Mouse (Mus musculus): ENCODE measurements around the gene Slc25a35. TPM values are rescaled to one million over a fixed set of nuclear protein-coding genes. Genes with fewer than 3 reads are reported as not detected.
"Not testable (repeated sequence)": the region's sequence is repeated elsewhere in the genome, so short reads cannot be mapped to it uniquely, and the experiment has no call there.

Slc25a35 gene
- total and polyA plus RNA-seq, 3 experiments, result 3.3 to 4.9 TPM; not detected in 1

GRCm38 (mm10) chr11:68961596-68961995 lies 6.3 kb upstream of the Slc25a35 start:
- TF ChIP-seq EP300 (IDR thresholded peaks at IDR 0.05; ENCODE audit: low read depth in 1 of 2, low read length in 2 of 2) (no peak), MAZ (IDR thresholded peaks at IDR 0.05; ENCODE audit: low read depth, low read length) (no peak), ZNF384 (IDR thresholded peaks at IDR 0.05; ENCODE audit: low read depth, low read length) (no peak), TAL1 (IDR thresholded peaks at IDR 0.05; ENCODE audit: low read length) (no peak), POLR2AphosphoS5 (IDR thresholded peaks at IDR 0.05; ENCODE audit: borderline replicate concordance, low read depth, low read length) (no peak), SMC3 (IDR thresholded peaks at IDR 0.05; ENCODE audit: low read depth, low read length) (no peak), USF2 (IDR thresholded peaks at IDR 0.05; ENCODE audit: borderline replicate concordance in 1 of 2, insufficient read depth in 1 of 2, low read depth in 1 of 2, low read length in 2 of 2) (no peak), UBTF (IDR thresholded peaks at IDR 0.05; ENCODE audit: borderline replicate concordance, insufficient read depth, low read depth, low read length) (no peak), RAD21 (IDR thresholded peaks at IDR 0.05; ENCODE audit: low read depth, low read length) (no peak), ETS1 (IDR thresholded peaks at IDR 0.05; ENCODE audit: low read depth, low read length) (no peak), MAFK (IDR thresholded peaks at IDR 0.05; ENCODE audit: borderline replicate concordance, low read depth, low read length) (no peak), TCF12 (IDR thresholded peaks at IDR 0.05; ENCODE audit: low read depth, low read length) (no peak), CTCF (IDR thresholded peaks at IDR 0.05 in 2 of 3, conservative IDR thresholded peaks at IDR 0.05 in 1 of 3; ENCODE audit: control insufficient read depth in 1 of 3, insufficient read depth in 1 of 3, low read depth in 2 of 3, low read length in 3 of 3, poor library complexity in 1 of 3, severe bottlenecking in 1 of 3) (no peak), SIN3A (IDR thresholded peaks at IDR 0.05; ENCODE audit: low read length) (no peak), TBP (IDR thresholded peaks at IDR 0.05; ENCODE audit: low read depth, low read length) (no peak), NELFE (IDR thresholded peaks at IDR 0.05; ENCODE audit: low read depth, low read length) (no peak), BHLHE40 (IDR thresholded peaks at IDR 0.05; ENCODE audit: borderline replicate concordance, low read depth, low read length) (no peak), POLR2AphosphoS2 (IDR thresholded peaks at IDR 0.05; ENCODE audit: low read length) (no peak)
- Histone ChIP-seq H3K4me1 (ENCODE audit: control insufficient read depth in 1 of 2, insufficient read depth in 2 of 2, low read length in 2 of 2) (peaks cover 0 to 12% of the 10 kb centered on the region in 2 experiments; a peak in 3 of 4 replicates), H3K27ac (ENCODE audit: control insufficient read depth, low read depth, low read length) (no peak overlapping the region), H3K4me3 (ENCODE audit: control insufficient read depth in 1 of 2, insufficient read depth in 1 of 2, low read depth in 2 of 2, low read length in 2 of 2) (no peak overlapping the region), H3K79me2 (ENCODE audit: control insufficient read depth, insufficient read depth, low read length, poor library complexity) (no peaks in the 10 kb centered on the region), H3K9me3 (replicated peaks; ENCODE audit: insufficient read depth, low read length) (no peaks in the 10 kb centered on the region), H3K27me3 (ENCODE audit: control insufficient read depth in 1 of 2, insufficient read depth in 2 of 2, low read length in 2 of 2) (no peaks in the 10 kb centered on the region), H3K9ac (ENCODE audit: control insufficient read depth, low read depth, low read length, poor library complexity, severe bottlenecking) (no peak overlapping the region), H3K36me3 (ENCODE audit: control insufficient read depth in 1 of 2, insufficient read depth in 2 of 2, low read length in 2 of 2) (peaks cover 0 to 2% of the 10 kb centered on the region in 2 experiments; a peak in 2 of 4 replicates)
- DNase-seq (ENCODE audit: low read depth, low spot score), result peak; percentile 78

GRCm38 (mm10) chr11:68962159-68962558 lies 5.8 kb upstream of the Slc25a35 start:
- not testable (repeated sequence) for H3K36me3 ChIP-seq (ENCODE audit: control insufficient read depth in 1 of 2, insufficient read depth in 2 of 2, low read length in 2 of 2); H3K4me3 ChIP-seq (ENCODE audit: control insufficient read depth in 1 of 2, insufficient read depth in 1 of 2, low read depth in 2 of 2, low read length in 2 of 2); H3K9ac ChIP-seq (ENCODE audit: control insufficient read depth, low read depth, low read length, poor library complexity, severe bottlenecking); DNase-seq (ENCODE audit: low read depth, low spot score); H3K79me2 ChIP-seq (ENCODE audit: control insufficient read depth, insufficient read depth, low read length, poor library complexity); H3K9me3 ChIP-seq (replicated peaks; ENCODE audit: insufficient read depth, low read length); H3K27ac ChIP-seq (ENCODE audit: control insufficient read depth, low read depth, low read length); H3K27me3 ChIP-seq (ENCODE audit: control insufficient read depth in 1 of 2, insufficient read depth in 2 of 2, low read length in 2 of 2)
- H3K4me1 ChIP-seq (ENCODE audit: control insufficient read depth in 1 of 2, insufficient read depth in 2 of 2, low read length in 2 of 2), result peaks cover 0 to 14% of the 10 kb centered on the region in 2 experiments; a peak in 3 of 4 replicates
- peak; percentile 85 for TF ChIP-seq ZNF384 (IDR thresholded peaks at IDR 0.05; ENCODE audit: low read depth, low read length)
